Mouse (Mus musculus): ENCODE results near the gene Rsph9. TPM values are rescaled to one million over a fixed set of nuclear protein-coding genes. Genes with fewer than 3 reads are reported as not detected.

The Rsph9 gene
- polyA plus RNA-seq, 1 experiment from 2014 or later: 39.3 TPM

DNA sequence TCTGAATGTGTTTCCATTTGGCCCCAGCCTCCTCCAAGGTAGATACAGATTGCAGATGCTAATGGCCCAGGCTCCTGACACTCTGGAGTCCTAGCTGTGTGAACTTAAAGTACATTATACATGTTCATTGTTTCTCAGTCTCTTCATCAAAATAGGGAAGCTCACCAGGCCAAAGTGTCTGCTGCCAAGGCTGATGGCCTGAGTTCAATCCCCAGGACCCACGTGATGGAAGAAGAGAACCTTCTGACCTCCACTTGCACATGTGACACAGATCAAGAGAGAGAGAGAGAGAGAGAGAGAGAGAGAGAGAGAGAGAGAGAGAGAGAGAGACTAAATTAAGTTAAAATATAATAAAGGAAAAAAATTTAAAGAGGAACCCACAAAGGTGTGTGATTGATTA is 52.7 kb downstream of the Rsph9 start:
- 78% methylated on average over 1 of the region's 1 CpGs for WGBS
- no peak overlapping the region for H3K4me2 ChIP-seq
- no peak overlapping the region for H3K27ac ChIP-seq (replicated peaks)
- no peak overlapping the region for H3K9ac ChIP-seq (replicated peaks)
- H3K27me3 ChIP-seq (replicated peaks): no peaks in the 10 kb centered on the region
- no peaks in the 10 kb centered on the region for H3K36me3 ChIP-seq
- no peak for ATAC-seq (ENCODE audit: low FRiP score)
- peaks cover 2% of the 10 kb centered on the region; the same call in 1 of the 2 replicates for H3K4me1 ChIP-seq
- no peak overlapping the region for H3K4me3 ChIP-seq (replicated peaks)
- H3K9me3 ChIP-seq (replicated peaks): no peaks in the 10 kb centered on the region

DNA sequence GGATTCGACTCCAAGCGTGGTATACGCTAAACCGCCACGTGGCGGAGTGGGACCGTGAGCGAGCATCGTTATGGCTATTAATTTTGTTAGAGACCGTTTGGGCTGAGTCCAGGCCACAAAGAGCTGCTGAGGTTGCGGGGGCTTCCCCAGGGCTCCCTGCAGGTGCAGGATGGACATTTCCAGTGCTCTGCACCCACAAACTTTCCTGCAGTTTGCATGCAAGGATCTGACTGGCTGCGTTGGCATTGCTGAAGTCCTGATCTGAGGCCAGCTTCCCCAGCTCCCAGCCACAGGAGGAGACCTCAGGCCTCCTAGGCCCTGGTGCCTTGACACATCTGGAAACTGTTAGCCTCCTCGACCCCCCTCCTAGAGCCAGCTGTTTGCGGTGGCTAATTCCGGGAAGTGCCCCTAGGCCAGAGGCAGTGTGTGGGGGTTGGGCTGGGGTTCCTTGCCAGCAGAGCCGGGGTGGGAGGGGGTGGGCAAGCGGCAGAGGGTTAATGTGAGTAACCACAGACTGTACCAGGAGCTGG is 57.6 kb downstream of the Rsph9 start:
- H3K4me2 ChIP-seq: no peak overlapping the region
- peaks cover 22% of the 10 kb centered on the region for H3K4me1 ChIP-seq
- no peak overlapping the region for H3K27ac ChIP-seq (replicated peaks)
- no peaks in the 10 kb centered on the region for H3K36me3 ChIP-seq
- H3K27me3 ChIP-seq (replicated peaks): no peaks in the 10 kb centered on the region
- no peak overlapping the region for H3K4me3 ChIP-seq (replicated peaks)
- 51% methylated on average over 17 of the region's 17 CpGs for WGBS
- H3K9me3 ChIP-seq (replicated peaks): no peaks in the 10 kb centered on the region
- no peak for ATAC-seq (ENCODE audit: low FRiP score)
- H3K9ac ChIP-seq (replicated peaks): no peak overlapping the region

DNA sequence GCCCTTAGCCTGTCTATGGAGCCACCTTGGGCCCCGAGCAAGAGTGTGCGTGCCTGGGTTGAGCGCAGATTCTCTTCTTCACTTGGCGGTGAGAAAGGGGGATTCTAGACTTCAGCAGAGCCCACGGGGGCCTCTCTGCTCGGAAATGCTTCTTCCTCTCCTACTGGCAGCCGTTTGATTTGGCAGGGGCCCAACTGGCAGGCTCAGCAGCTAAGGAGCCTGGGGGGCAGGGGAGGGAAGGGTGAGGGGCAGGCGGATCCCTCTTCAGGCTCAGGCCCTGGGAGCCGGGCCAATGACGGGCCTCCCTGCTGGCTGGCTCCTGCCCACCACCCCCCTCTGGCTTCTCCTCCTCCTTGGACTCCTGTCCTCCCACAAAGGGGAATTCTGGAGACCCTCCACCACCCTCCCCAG is 59.9 kb downstream of the Rsph9 start:
- Histone ChIP-seq H3K9ac (replicated peaks) (no peak overlapping the region; the same call in 1 of the 2 replicates), H3K27ac (replicated peaks) (peak overlapping the region; percentile 69), H3K4me1 (peaks cover 22% of the 10 kb centered on the region), H3K4me3 (replicated peaks) (0 out of 2 replicates have a peak overlapping the region, but pooled peaks have one; percentile 4), H3K9me3 (replicated peaks) (no peaks in the 10 kb centered on the region), H3K27me3 (replicated peaks) (no peaks in the 10 kb centered on the region), H3K4me2 (peak overlapping the region; percentile 38), H3K36me3 (no peaks in the 10 kb centered on the region)
- whole genome bisulfite sequencing: 16% methylated on average over 10 of the region's 10 CpGs
- peak; percentile 86 for ATAC-seq (ENCODE audit: low FRiP score)

DNA sequence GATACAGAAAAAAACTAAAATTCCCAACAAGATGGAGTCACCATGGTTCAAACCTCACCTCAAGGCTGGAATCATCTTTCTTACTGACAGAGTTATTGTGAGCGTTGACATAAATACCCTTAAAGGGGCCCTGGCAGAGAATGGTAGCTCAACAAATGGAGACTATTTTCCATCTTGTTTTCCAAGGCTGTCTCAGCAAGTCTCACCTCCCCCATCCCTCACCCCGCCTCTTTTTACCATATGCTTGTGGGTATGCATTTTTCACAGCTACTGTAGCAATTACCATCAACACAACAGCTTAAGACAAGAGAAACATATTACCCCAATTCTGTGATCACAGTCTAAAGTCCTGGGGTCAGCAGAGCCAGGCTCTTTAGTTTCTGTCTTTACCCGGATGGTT is 60.6 kb downstream of the Rsph9 start:
- no peak overlapping the region for H3K27ac ChIP-seq (replicated peaks)
- ATAC-seq (ENCODE audit: low FRiP score): no peak
- WGBS: 91% methylated on average over 3 of the region's 3 CpGs
- no peaks in the 10 kb centered on the region for H3K36me3 ChIP-seq
- no peaks in the 10 kb centered on the region for H3K27me3 ChIP-seq (replicated peaks)
- no peak overlapping the region for H3K9ac ChIP-seq (replicated peaks)
- peaks cover 22% of the 10 kb centered on the region for H3K4me1 ChIP-seq
- no peaks in the 10 kb centered on the region for H3K9me3 ChIP-seq (replicated peaks)
- no peak overlapping the region for H3K4me3 ChIP-seq (replicated peaks)
- no peak overlapping the region; the same call in 1 of the 2 replicates for H3K4me2 ChIP-seq

DNA sequence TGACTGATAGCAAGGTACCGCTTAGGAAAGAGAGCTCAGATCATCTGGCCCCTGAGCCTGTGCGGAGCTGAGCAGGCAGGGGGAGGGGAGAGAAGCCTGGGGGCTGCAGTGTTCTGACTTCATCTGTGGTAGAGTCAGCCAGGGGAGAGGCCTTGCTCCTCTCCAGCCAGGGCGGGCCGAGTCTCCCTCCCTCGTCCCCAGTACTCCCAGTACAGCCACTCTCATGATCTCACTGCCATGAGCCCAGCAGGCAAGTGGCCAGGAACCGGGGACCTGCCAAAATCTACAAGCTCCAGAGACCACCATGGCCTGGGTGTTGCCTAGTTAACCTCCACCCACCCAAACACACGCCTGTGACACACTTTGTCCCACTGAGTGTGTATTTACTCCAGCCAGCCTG is 62.4 kb downstream of the Rsph9 start:
- H3K4me3 ChIP-seq (replicated peaks): no peak overlapping the region
- no peak for ATAC-seq (ENCODE audit: low FRiP score)
- H3K36me3 ChIP-seq: no peaks in the 10 kb centered on the region
- H3K9me3 ChIP-seq (replicated peaks): no peaks in the 10 kb centered on the region
- no peak overlapping the region for H3K27ac ChIP-seq (replicated peaks)
- no peak overlapping the region for H3K9ac ChIP-seq (replicated peaks)
- H3K4me1 ChIP-seq: peaks cover 22% of the 10 kb centered on the region
- no peak overlapping the region for H3K4me2 ChIP-seq
- 65% methylated on average over 7 of the region's 7 CpGs for WGBS
- H3K27me3 ChIP-seq (replicated peaks): no peaks in the 10 kb centered on the region

DNA sequence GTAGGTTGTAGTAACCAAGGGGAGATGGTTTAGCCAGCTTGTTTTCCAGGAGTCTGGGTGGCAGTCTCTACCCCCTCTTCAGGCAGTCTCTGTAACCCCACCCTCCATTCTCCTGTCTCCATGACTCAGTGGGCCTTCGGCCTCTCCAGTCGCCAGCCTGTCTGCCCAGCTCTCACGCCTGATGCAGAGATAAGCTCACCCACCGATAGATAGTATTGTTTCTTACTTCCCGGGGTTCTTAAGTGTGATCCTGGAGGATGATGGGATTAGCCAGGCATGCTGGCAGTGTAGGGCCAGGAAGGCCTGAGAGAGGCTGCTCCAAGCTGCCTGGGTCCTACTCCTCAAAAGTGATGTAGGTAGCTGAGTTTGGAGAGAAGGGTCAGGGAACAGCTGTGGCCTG is 63.0 kb downstream of the Rsph9 start:
- Histone ChIP-seq H3K9ac (replicated peaks) (no peak overlapping the region), H3K9me3 (replicated peaks) (no peaks in the 10 kb centered on the region), H3K4me2 (no peak overlapping the region), H3K4me3 (replicated peaks) (no peak overlapping the region), H3K27ac (replicated peaks) (no peak overlapping the region), H3K27me3 (replicated peaks) (no peaks in the 10 kb centered on the region), H3K4me1 (peaks cover 18% of the 10 kb centered on the region), H3K36me3 (no peaks in the 10 kb centered on the region)
- 81% methylated on average over 5 of the region's 5 CpGs for WGBS
- ATAC-seq (ENCODE audit: low FRiP score): no peak

DNA sequence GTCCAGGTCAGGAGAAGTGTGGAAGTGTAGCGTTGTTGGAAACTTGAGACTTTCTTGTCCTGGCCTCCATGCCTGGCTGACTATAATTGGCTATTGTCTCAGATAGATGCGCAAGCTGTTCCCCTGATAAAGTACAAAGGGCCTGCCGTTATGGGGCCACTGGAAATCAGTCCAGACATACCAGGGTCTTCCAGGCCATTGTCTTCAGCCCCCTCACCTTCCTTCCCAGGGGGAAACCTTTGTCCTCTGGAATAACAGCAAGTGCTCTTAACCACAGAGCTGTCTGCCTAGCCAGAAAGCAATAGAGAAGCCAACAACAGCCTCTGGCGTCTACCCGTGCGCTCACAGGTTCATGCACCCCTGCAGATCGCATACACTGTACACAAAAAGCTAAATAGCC is 63.6 kb downstream of the Rsph9 start:
- Histone ChIP-seq H3K9me3 (replicated peaks) (no peaks in the 10 kb centered on the region), H3K27me3 (replicated peaks) (no peaks in the 10 kb centered on the region), H3K9ac (replicated peaks) (no peak overlapping the region), H3K4me2 (no peak overlapping the region), H3K27ac (replicated peaks) (no peak overlapping the region), H3K4me3 (replicated peaks) (no peak overlapping the region), H3K4me1 (peaks cover 18% of the 10 kb centered on the region), H3K36me3 (no peaks in the 10 kb centered on the region)
- ATAC-seq (ENCODE audit: low FRiP score): no peak
- WGBS: 23% methylated on average over 7 of the region's 7 CpGs

DNA sequence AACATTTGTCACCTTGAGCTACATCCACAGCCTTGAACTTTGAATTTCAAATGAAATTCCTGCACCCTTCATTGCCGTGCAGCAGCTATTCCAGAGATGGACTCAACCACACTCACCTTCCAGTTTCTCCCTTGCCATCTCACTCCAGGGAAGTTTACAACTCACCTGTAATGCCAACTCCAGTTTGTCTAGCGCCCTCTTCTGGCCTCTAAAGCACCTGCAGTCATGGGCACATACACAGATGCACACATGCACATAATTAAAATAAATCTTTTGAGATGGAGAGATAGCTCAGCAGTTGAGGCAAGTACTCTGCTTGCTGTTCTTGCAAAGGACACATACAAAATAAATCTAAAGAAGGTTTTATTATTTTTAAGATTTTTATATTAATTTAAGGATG is 65.0 kb downstream of the Rsph9 start:
- no peak overlapping the region for H3K4me3 ChIP-seq (replicated peaks)
- H3K27me3 ChIP-seq (replicated peaks): no peaks in the 10 kb centered on the region
- no peak overlapping the region for H3K27ac ChIP-seq (replicated peaks)
- no peaks in the 10 kb centered on the region for H3K9me3 ChIP-seq (replicated peaks)
- H3K36me3 ChIP-seq: no peaks in the 10 kb centered on the region
- WGBS: 74% methylated on average over 2 of the region's 2 CpGs
- H3K4me2 ChIP-seq: no peak overlapping the region
- peaks cover 9% of the 10 kb centered on the region for H3K4me1 ChIP-seq
- ATAC-seq (ENCODE audit: low FRiP score): no peak
- no peak overlapping the region for H3K9ac ChIP-seq (replicated peaks)

DNA sequence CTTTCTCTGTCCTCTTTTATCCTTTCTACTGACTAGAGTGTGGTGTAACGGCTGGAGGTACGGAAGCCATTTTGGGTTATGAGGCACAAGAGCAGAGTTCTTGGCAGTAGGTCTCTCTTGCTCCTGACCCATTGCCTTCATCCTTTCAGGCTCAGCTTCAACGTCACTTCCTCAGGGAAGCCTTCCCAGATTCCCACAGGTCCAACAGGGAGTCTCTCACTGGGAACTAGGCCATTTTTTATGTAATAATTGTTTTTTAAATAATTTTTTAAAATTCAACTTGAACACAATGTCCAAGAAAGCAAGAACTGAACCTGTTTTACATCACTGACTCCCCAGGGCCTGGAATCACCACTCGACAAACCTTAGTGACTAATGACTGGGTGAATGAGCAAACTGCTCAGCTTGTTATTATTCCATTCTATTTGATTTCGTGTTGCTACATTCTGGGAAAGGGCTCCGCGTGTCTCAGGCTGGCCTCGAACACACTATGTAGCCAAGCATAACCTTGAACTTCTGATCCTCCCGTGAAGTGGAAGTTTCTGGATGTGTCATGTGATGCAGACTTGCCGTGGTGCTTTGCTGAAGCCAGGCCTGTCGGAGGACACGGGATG is 66.0 kb downstream of the Rsph9 start:
- Histone ChIP-seq H3K9ac (replicated peaks) (no peak overlapping the region), H3K36me3 (no peaks in the 10 kb centered on the region), H3K27me3 (replicated peaks) (no peaks in the 10 kb centered on the region), H3K4me3 (replicated peaks) (no peak overlapping the region), H3K4me2 (no peak overlapping the region), H3K4me1 (peaks cover 3% of the 10 kb centered on the region; the same call in 1 of the 2 replicates), H3K9me3 (replicated peaks) (no peaks in the 10 kb centered on the region), H3K27ac (replicated peaks) (no peak overlapping the region)
- 97% methylated on average over 12 of the region's 12 CpGs for WGBS
- ATAC-seq (ENCODE audit: low FRiP score): no peak

DNA sequence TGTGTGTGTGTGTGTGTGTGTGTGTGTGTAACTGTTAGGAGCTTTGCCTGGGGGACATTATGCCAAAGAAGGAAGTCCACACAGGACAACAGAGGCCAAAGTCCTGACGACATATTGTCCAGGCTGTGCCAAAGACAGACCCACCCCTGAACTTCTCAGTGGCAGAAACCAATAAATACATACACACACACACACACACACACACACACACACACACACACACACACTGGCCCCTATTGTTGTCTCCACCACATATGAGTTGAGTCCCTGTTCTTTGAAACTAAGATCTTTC is 67.8 kb downstream of the Rsph9 start:
- no peaks in the 10 kb centered on the region for H3K9me3 ChIP-seq (replicated peaks)
- ATAC-seq (ENCODE audit: low FRiP score): no peak
- no peak overlapping the region for H3K9ac ChIP-seq (replicated peaks)
- no peak overlapping the region for H3K4me3 ChIP-seq (replicated peaks)
- no peaks in the 10 kb centered on the region for H3K36me3 ChIP-seq
- H3K27me3 ChIP-seq (replicated peaks): no peaks in the 10 kb centered on the region
- no peak overlapping the region for H3K4me2 ChIP-seq
- H3K27ac ChIP-seq (replicated peaks): no peak overlapping the region
- H3K4me1 ChIP-seq: peaks cover 3% of the 10 kb centered on the region; the same call in 1 of the 2 replicates
- 57% methylated on average over 1 of the region's 1 CpGs for WGBS

DNA sequence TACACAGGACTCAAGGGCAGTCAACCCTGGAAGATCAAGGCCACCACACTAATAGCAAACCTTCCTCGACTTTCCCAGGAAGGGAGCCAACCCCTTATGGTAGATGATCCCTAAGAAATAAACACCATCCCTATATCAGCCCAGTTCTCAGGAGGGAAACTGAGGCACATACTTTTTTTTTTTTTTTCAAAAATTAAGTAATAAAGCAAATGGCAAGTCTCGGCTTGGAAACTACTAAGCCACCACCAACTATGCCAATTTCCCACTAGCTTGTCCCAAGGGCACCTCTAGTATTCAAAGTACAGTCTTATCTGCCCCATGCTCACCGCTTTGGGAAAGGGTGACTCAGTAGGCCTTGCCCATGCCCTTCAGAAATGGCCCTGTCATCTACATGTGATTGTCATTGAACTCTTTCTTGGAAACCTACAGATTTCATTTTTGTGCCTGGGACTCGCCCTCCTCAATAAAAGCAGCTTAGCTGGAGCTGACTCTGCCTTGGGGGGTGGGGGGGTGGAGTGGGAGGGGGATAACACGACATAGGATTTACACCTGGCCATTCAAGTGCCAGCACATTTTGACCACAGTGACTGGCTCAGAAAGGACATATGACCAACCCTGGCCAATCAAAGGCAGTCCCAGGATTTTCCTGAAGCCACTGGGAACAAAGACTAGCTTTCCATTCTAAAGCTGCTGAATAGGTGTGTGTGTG is 68.3 kb downstream of the Rsph9 start:
- no peaks in the 10 kb centered on the region for H3K27me3 ChIP-seq (replicated peaks)
- no peak overlapping the region for H3K9ac ChIP-seq (replicated peaks)
- no peak overlapping the region for H3K4me3 ChIP-seq (replicated peaks)
- no peaks in the 10 kb centered on the region for H3K9me3 ChIP-seq (replicated peaks)
- no peak overlapping the region for H3K27ac ChIP-seq (replicated peaks)
- peaks cover 3% of the 10 kb centered on the region; the same call in 1 of the 2 replicates for H3K4me1 ChIP-seq
- 76% methylated on average over 5 of the region's 5 CpGs for WGBS
- no peaks in the 10 kb centered on the region for H3K36me3 ChIP-seq
- no peak for ATAC-seq (ENCODE audit: low FRiP score)
- no peak overlapping the region for H3K4me2 ChIP-seq

DNA sequence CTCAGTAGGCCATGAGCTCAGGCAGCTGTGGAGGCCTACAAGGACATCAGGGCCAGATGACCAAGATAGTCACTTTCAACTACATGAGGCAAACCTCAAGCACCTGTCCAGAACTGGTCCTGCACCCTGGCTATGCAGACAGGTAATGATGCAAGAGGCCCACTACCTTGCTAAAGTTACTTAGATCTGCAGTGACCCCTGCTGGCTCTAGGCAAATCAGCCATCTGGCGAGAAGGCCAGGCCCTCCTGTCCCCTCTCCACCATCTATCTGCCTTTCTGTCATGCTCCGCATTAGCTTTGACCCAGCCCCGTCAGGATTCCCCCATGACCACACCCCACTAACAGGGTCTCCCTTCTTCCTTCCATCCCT is 68.9 kb downstream of the Rsph9 start:
- Histone ChIP-seq H3K4me2 (no peak overlapping the region), H3K36me3 (no peaks in the 10 kb centered on the region), H3K9ac (replicated peaks) (no peak overlapping the region), H3K4me1 (peaks cover 3% of the 10 kb centered on the region; the same call in 1 of the 2 replicates), H3K9me3 (replicated peaks) (no peaks in the 10 kb centered on the region), H3K27me3 (replicated peaks) (no peaks in the 10 kb centered on the region), H3K4me3 (replicated peaks) (no peak overlapping the region), H3K27ac (replicated peaks) (no peak overlapping the region)
- no peak for ATAC-seq (ENCODE audit: low FRiP score)
- 65% methylated on average over 3 of the region's 3 CpGs for WGBS
